Mouse (Mus musculus): ENCODE measurements at regions not wholly inside any gene's neighbourhood (a gene's known extent, or its start where the extent isn't known, plus 50 kb on each side); places are given as distances from the start of the nearest gene placed in this dataset.
A peak's percentile ranks its signal among the peaks of the same experiment; 100 is the strongest.

DNA sequence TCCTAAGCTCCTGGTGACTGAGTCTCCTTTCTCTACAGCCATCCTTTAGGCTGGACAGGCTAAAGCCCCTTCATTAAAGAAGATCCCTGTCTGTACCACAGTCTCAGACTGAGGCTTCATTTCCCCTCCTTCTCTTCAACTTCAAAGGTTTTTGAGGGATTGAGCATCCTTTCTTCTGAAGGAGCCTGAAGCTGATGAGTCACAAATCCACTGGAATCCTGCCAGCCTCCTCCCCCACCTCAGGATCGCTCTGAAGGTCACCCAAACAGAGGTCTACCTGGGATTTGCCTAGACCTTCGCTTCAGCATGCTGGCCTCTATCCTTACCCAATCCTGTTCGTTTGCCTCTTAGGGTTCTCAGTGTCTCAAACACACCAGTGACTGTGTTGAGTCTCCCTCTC lies 57.7 kb upstream of the Ror1 start:
- DNase-seq (ENCODE audit: low spot score) (no peak), ATAC-seq (ENCODE audit: low FRiP score, low TSS enrichment) (no peak)
- Histone ChIP-seq H3K9ac (ENCODE audit: low read length) (no peak overlapping the region), H3K9me3 (ENCODE audit: control insufficient read depth, low read length) (no peaks in the 10 kb centered on the region), H3K4me2 (replicated peaks; ENCODE audit: low read depth) (no peak overlapping the region), H3K4me1 (replicated peaks; ENCODE audit: control insufficient read depth, insufficient read depth) (no peaks in the 10 kb centered on the region), H3K27me3 (ENCODE audit: control insufficient read depth, insufficient read depth, low read length) (no peaks in the 10 kb centered on the region), H3K4me3 (ENCODE audit: low read depth, low read length) (no peak overlapping the region), H3K27ac (replicated peaks) (no peak overlapping the region), H3K36me3 (ENCODE audit: control insufficient read depth, insufficient read depth, low read length) (no peaks in the 10 kb centered on the region)
- TF ChIP-seq EP300 (optimal IDR thresholded peaks at IDR 0.05): no peak
- no peak for TF ChIP-seq CTCF (IDR thresholded peaks at IDR 0.05; ENCODE audit: low read depth)
- WGBS: 59% methylated on average over 3 of the region's 3 CpGs

DNA sequence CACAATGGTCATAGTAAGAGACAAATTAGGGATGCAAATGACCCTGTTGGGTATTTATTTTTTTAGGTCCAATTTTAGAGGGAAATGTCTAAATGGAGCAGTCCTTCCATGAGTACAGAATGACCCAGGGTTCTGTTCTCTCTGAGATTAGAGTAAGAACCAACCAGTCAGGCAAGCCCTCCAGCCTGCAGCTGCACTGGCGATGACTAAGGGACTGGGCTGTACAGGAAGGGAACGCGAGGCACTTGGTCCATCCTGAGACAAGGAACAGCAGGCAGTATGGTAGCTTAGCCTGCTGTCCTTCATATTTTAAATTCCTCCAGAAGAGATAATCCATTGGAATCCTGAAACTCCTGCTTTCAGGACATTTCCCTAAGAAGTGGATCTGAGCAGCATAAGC lies 55.9 kb upstream of the Ror1 start:
- WGBS: 80% methylated on average over 3 of the region's 3 CpGs
- Histone ChIP-seq H3K4me3 (ENCODE audit: low read depth, low read length) (no peak overlapping the region), H3K9me3 (ENCODE audit: control insufficient read depth, low read length) (no peaks in the 10 kb centered on the region), H3K36me3 (ENCODE audit: control insufficient read depth, insufficient read depth, low read length) (no peaks in the 10 kb centered on the region), H3K4me2 (replicated peaks; ENCODE audit: low read depth) (no peak overlapping the region), H3K4me1 (replicated peaks; ENCODE audit: control insufficient read depth, insufficient read depth) (no peaks in the 10 kb centered on the region), H3K27ac (replicated peaks) (no peak overlapping the region), H3K27me3 (ENCODE audit: control insufficient read depth, insufficient read depth, low read length) (no peaks in the 10 kb centered on the region), H3K9ac (ENCODE audit: low read length) (no peak overlapping the region)
- no peak for DNase-seq (ENCODE audit: low spot score)
- ATAC-seq (ENCODE audit: low FRiP score, low TSS enrichment): no peak
- no peak for TF ChIP-seq EP300 (optimal IDR thresholded peaks at IDR 0.05)
- no peak for TF ChIP-seq CTCF (IDR thresholded peaks at IDR 0.05; ENCODE audit: low read depth)

DNA sequence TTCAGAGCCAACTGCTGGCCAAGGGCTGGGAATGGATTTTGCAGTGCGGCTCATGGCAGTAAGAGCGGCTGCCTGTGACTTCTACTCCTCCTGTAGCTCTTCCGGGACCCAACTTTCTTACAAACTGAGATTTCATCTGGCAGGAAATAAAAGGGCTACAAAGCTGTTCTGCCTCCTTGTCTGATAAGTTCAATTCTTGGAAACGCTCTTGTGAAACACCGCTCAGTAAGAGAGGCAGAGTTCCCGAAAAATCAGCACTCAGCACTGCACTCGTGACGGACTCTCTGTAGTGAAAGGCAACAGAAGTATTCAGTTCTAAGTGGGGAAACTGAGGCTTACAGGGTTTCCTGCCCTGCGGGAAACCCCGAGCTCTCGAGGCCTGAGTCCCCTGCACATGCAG lies 53.6 kb upstream of the Ror1 start:
- ATAC-seq (ENCODE audit: low FRiP score, low TSS enrichment) (no peak), DNase-seq (ENCODE audit: low spot score) (no peak)
- Histone ChIP-seq H3K4me2 (replicated peaks; ENCODE audit: low read depth) (peak overlapping the region; percentile 24), H3K27ac (replicated peaks) (no peak overlapping the region), H3K4me3 (ENCODE audit: low read depth, low read length) (no peak overlapping the region), H3K4me1 (replicated peaks; ENCODE audit: control insufficient read depth, insufficient read depth) (no peaks in the 10 kb centered on the region), H3K9me3 (ENCODE audit: control insufficient read depth, low read length) (no peaks in the 10 kb centered on the region), H3K27me3 (ENCODE audit: control insufficient read depth, insufficient read depth, low read length) (no peaks in the 10 kb centered on the region), H3K9ac (ENCODE audit: low read length) (no peak overlapping the region), H3K36me3 (ENCODE audit: control insufficient read depth, insufficient read depth, low read length) (no peaks in the 10 kb centered on the region)
- 66% methylated on average over 11 of the region's 11 CpGs for WGBS
- TF ChIP-seq EP300 (optimal IDR thresholded peaks at IDR 0.05) (no peak), CTCF (IDR thresholded peaks at IDR 0.05; ENCODE audit: low read depth) (no peak)

DNA sequence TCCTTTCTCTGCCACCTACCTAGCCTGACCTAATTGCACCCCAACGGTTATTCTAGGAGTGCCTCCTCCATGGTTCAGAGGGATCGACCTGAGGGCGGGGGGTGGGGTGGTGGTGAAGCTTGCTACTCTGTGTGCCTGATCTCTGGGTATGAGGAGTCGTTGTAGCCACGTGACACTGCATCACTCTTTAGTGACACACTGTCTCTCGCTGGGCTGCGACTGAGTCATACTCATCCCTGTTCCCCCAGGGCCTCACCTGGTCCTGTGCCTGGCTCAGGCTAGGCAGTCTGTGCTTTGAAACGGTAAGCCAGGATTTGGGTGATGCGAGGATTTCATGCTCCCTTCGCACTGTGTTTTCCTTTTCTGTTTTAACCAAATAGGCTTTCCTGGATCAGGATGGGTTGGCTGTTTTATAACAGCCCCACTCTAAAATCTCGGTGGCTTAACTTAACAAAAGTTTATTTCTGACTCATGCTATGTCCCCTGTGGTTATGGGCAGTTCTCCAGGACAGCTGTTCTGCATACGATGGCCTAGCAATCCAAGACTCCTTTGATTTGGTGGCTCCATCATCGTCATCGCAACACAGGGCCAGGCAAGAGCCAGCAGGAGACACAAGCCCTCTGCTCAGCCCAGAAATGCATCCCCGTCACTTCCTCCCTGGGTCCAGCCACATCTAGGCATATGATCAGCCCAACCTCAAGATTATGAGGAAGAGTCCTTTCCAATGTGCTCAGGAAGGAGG lies 50.3 kb upstream of the Ror1 start:
- H3K4me2 ChIP-seq (replicated peaks; ENCODE audit: low read depth): no peak overlapping the region

More for the DNA sequence above, 50.3 kb upstream of the Ror1 start:
- 0 out of 2 replicates have a peak overlapping the region, but pooled peaks have one; percentile 4 for H3K27ac ChIP-seq (replicated peaks)
- ATAC-seq (ENCODE audit: low FRiP score, low TSS enrichment) (peak; percentile 61; the same call in 1 of the 2 replicates), DNase-seq (ENCODE audit: low spot score) (no peak)
- 0 out of 2 replicates have a peak, but pooled peaks cover 2% of the 10 kb centered on the region for H3K4me1 ChIP-seq (replicated peaks; ENCODE audit: control insufficient read depth, insufficient read depth)
- H3K9me3 ChIP-seq (ENCODE audit: control insufficient read depth, low read length): no peaks in the 10 kb centered on the region
- no peak for TF ChIP-seq CTCF (IDR thresholded peaks at IDR 0.05; ENCODE audit: low read depth)
- TF ChIP-seq EP300 (optimal IDR thresholded peaks at IDR 0.05): no peak
- H3K36me3 ChIP-seq (ENCODE audit: control insufficient read depth, insufficient read depth, low read length): no peaks in the 10 kb centered on the region
- no peak overlapping the region for H3K4me3 ChIP-seq (ENCODE audit: low read depth, low read length)
- WGBS: 42% methylated on average over 15 of the region's 15 CpGs
- H3K27me3 ChIP-seq (ENCODE audit: control insufficient read depth, insufficient read depth, low read length): no peaks in the 10 kb centered on the region
- H3K9ac ChIP-seq (ENCODE audit: low read length): no peak overlapping the region

All from stomach, postnatal 0 days (tissue).